Mouse (Mus musculus) thymus, adult 2 months (tissue): ENCODE measurements around the gene Ppp2r3c. TPM values are rescaled to one million over a fixed set of nuclear protein-coding genes. Genes with fewer than 3 reads are reported as not detected.
A peak's percentile ranks its signal among the peaks of the same experiment; 100 is the strongest.

Experiments used
- DNase-seq: peaks from one replicate; pipeline ENCODE4 v3.0.0; 2021
- H3K27ac ChIP-seq: fragments of 200-500 bp; 2 replicates; pipeline ENCODE4 v1.5.1; 2012; ENCODE audit warnings: low read length, control low read depth; ENCODE audit not compliant: control insufficient read depth, insufficient read depth
- H3K27me3 ChIP-seq: fragments of 200-500 bp; 2 replicates; pipeline ENCODE4 v1.6.1; 2012; ENCODE audit warnings: mild to moderate bottlenecking, low read length, moderate library complexity, mixed read lengths; ENCODE audit not compliant: control insufficient read depth, insufficient read depth
- H3K36me3 ChIP-seq: fragments of 200-500 bp; 2 replicates; pipeline ENCODE4 v1.6.1; 2012; ENCODE audit warnings: mild to moderate bottlenecking, low read length, moderate library complexity; ENCODE audit not compliant: control insufficient read depth, insufficient read depth
- H3K4me1 ChIP-seq: fragments of 200-500 bp; replicated peaks from 2 replicates; pipeline ENCODE4 v1.6.1; 2012; ENCODE audit warnings: low read length; ENCODE audit not compliant: control insufficient read depth, insufficient read depth
- H3K4me3 ChIP-seq: fragments of 200-500 bp; 2 replicates; pipeline ENCODE4 v1.5.1; 2012; ENCODE audit warnings: mild to moderate bottlenecking, low read length, control low read depth, moderate library complexity; ENCODE audit not compliant: control insufficient read depth, insufficient read depth
- CTCF ChIP-seq: fragments of 200-500 bp; IDR thresholded peaks from 2 replicates; pipeline ENCODE4 v1.5.1; 2012; ENCODE audit warnings: mild to moderate bottlenecking, control low read depth, low read length, moderate library complexity, borderline replicate concordance; ENCODE audit not compliant: control insufficient read depth, poor library complexity, insufficient read depth; ENCODE audit errors: extremely low read depth
- POLR2A ChIP-seq: fragments of 200-500 bp; IDR thresholded peaks from 2 replicates; pipeline ENCODE4 v1.6.1; 2012; ENCODE audit warnings: mild to moderate bottlenecking, low read length, control low read depth, moderate library complexity; ENCODE audit not compliant: control insufficient read depth, poor library complexity, insufficient read depth; ENCODE audit errors: extremely low read depth
- WGBS: fragments of 180-500 bp; shearing (Covaris S2); methylation state at CpG from one replicate; pipeline ENCODE4 v1.1.7; 2018; 5-methylcytosine and 5-hydroxymethylcytosine counted together
- polyA plus RNA-seq: library from polyadenylated mRNA; depleted of rRNA; stranded (reverse); fragments of >200 nt; gene quantifications from 2 replicates; pipeline ENCODE4 v1.2.3, GENCODE M21; 2012

Gene Ppp2r3c
- polyA plus RNA-seq, 1 experiment, result 3.9 TPM

GRCm38 (mm10) chr12:55308731-55309130 is 5.9 kb upstream of the Ppp2r3c start:
- TF ChIP-seq POLR2A (no peak), CTCF (no peak)
- WGBS, result 96% methylated on average over 9 of the region's 9 CpGs
- Histone ChIP-seq H3K4me1 (no peaks in the 10 kb centered on the region), H3K27me3 (no peaks in the 10 kb centered on the region), H3K27ac (no peak overlapping the region), H3K36me3 (no peaks in the 10 kb centered on the region), H3K4me3 (no peak overlapping the region)
- no peak for DNase-seq

DNA sequence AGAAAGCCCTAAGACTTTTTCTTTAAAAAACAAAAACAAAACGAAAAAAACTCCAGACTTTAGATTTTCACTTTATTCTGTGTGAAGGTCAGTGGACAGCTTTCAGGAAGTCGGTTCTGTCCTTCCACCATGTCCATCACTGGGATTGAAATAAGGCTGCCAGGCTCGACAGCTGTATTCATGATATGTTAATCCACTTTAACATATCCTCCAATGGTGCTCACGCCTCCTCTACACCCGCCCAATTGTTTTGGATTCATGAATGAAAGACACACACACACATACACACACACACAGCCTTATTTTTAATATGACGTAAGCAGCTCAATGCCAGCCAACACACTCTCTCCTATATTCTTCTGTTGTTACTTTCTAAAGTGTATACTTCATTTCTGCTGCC is 4.8 kb upstream of the Ppp2r3c start:
- no peak overlapping the region for H3K27ac ChIP-seq
- no peaks in the 10 kb centered on the region for H3K27me3 ChIP-seq
- WGBS, result 97% methylated on average over 6 of the region's 6 CpGs
- no peak overlapping the region for H3K4me3 ChIP-seq
- peaks cover 2% of the 10 kb centered on the region for H3K4me1 ChIP-seq
- H3K36me3 ChIP-seq, result no peaks in the 10 kb centered on the region
- TF ChIP-seq POLR2A (no peak), CTCF (no peak)
- DNase-seq, result no peak

DNA sequence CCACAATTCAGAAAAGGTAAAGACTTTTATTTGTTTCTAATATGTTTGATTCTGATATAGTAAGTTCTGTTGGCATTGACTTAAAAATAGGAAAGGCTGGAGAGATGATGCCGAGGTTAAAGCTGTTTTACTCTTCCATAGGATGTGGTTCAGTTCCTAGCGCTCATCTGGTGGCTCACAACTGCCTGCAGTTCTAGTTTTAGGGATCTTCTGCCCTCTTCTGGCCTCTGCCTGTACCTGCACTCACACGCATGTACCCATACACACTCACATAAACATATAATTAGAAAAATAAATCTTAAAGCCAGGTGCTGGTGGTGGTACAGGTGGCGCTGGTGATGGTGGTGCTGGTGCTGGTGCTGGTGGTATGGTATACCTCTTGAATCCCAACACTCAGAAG is 3.6 kb upstream of the Ppp2r3c start:
- no peak for DNase-seq
- H3K4me1 ChIP-seq, result peaks cover 7% of the 10 kb centered on the region
- no peak overlapping the region for H3K27ac ChIP-seq
- H3K4me3 ChIP-seq, result no peak overlapping the region
- H3K27me3 ChIP-seq, result no peaks in the 10 kb centered on the region
- H3K36me3 ChIP-seq, result no peaks in the 10 kb centered on the region
- TF ChIP-seq CTCF (no peak), POLR2A (no peak)
- WGBS, result 98% methylated on average over 4 of the region's 4 CpGs

DNA sequence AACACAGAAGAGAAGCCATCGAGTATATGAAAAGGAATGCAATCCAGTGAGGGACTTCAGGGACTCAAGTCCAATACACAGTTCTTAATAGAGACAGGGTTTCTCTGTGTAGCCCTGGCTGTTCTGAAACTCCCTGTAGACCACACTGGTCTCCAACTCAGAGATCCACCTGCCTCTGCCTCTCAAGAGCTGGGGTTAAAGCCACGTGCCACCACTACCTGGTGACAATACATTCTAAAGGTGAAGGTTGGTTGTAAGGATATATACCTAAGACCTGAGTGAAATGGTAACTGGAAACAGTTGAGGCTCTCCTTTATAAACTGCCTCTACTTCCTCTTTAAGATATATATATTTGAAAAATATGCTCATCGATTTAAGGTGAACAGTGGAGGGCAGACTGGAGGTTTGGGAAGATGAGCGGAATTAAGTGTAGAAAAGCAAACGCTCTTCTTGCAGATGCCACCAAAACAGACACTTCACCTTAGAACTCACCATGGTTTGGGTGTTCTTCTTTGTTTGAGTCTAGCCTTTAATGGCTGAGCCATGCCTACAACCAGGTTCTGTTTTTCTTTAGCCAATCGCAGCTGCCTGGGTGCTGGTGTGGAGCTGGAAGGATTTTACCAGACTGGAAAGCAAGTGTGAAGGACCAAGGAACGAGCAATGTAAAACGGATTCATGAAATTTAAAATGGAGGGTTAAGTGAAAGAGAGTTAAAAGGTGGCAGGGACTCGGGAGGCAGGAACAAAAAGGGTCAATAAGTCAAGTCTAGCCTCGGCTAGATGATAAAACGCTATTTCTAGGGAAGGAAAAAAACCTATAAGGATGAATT is 1.1 kb downstream of the Ppp2r3c start:
- H3K27me3 ChIP-seq, result no peaks in the 10 kb centered on the region
- peaks cover 12% of the 10 kb centered on the region for H3K4me1 ChIP-seq
- no peak for TF ChIP-seq POLR2A
- TF ChIP-seq CTCF, result no peak
- peaks cover 13% of the 10 kb centered on the region for H3K36me3 ChIP-seq
- 17% methylated on average over 11 of the region's 11 CpGs for WGBS
- DNase-seq, result peak; percentile 17
- peak overlapping the region; percentile 45; the same call in 1 of the 2 replicates for H3K27ac ChIP-seq
- peak overlapping the region; percentile 33 for H3K4me3 ChIP-seq

DNA sequence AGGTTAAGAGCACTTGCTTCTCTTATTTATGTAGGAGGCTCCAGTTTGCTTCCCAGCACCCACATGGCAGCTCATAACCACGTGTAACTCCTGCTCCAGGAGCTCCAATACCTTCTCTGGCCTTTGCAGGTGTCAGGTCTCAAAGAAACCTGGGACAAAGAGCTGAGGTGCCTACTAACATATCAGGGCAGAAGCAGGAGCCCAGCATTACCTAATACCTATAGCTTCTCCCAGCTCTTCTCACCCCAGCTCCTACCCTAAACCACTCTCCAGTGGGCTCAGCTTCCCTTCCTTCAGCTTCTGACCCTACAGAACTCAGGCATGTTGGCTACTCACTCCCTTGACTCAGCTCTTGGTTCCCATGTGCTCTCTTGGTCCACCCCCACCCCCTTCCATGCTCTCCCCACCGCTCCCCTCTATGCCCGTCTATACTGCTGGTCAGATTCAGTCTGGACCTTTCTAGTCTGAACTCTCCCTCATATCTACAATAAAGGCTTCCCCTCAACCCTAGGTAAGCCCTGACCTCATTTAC is 1.9 kb downstream of the Ppp2r3c start:
- Histone ChIP-seq H3K27ac (no peak overlapping the region), H3K27me3 (no peaks in the 10 kb centered on the region), H3K36me3 (peaks cover 19% of the 10 kb centered on the region), H3K4me3 (no peak overlapping the region), H3K4me1 (peaks cover 12% of the 10 kb centered on the region)
- WGBS, result 84% methylated on average over 3 of the region's 3 CpGs
- TF ChIP-seq CTCF (no peak), POLR2A (no peak)
- no peak for DNase-seq

DNA sequence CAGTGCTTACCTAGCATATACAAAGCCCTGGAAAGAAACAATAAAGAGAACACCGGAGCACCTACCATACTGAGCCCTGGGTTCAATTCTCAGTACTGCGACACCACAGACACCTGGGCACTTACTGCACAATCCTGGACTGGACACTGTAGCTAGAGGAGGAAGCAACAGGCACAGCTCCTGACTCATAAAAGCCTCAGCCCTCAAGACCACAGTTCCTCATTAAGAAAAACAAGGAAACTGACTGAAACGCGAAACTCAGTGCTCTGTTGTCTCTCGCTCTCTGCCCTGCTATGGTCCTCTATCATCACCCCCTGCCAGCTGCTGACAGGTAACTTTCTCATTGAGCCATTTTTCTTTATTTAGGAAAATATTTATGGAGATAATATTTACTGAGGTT is 3.5 kb downstream of the Ppp2r3c start, which contains the start of gene 1110008L16Rik:
Gene 1110008L16Rik, plus strand, starts transcription at position 242 of the 400 bp plus-strand sequence.
- Histone ChIP-seq H3K27me3 (no peaks in the 10 kb centered on the region), H3K4me1 (peaks cover 12% of the 10 kb centered on the region), H3K36me3 (peaks cover 31% of the 10 kb centered on the region), H3K27ac (no peak within 1 kb of the TSS), H3K4me3 (no peak within 1 kb of the TSS)
- DNase-seq, result no peak
- 76% methylated on average over 5 of the region's 5 CpGs for WGBS
- TF ChIP-seq POLR2A (no peak), CTCF (no peak)
